Mouse (Mus musculus): ENCODE measurements at regions not wholly inside any gene's neighbourhood (a gene's known extent, or its start where the extent isn't known, plus 50 kb on each side); places are given as distances from the start of the nearest gene placed in this dataset.
"Not testable (repeated sequence)": the region's sequence is repeated elsewhere in the genome, so short reads cannot be mapped to it uniquely, and the experiment has no call there.

- not testable (repeated sequence) for H3K4me3 ChIP-seq (ENCODE audit: low read depth, low read length); H3K36me3 ChIP-seq (replicated peaks; ENCODE audit: insufficient read depth, low read length); H3K4me2 ChIP-seq (ENCODE audit: low read depth, low read length); H3K9ac ChIP-seq (replicated peaks); H3K27ac ChIP-seq (ENCODE audit: low read depth); H3K27me3 ChIP-seq (ENCODE audit: insufficient read depth, low read length); DNase-seq; ATAC-seq; H3K9me3 ChIP-seq (ENCODE audit: low read length); H3K4me1 ChIP-seq (ENCODE audit: insufficient read depth)
- 85% methylated on average over 15 of the region's 16 CpGs for WGBS (ENCODE audit: insufficient replicate concordance)
Observed at GRCm38 (mm10) chr8:118209301-118209700, 74.2 kb upstream of the Cdh13 start.

- no peaks in the 10 kb centered on the region for H3K27me3 ChIP-seq (ENCODE audit: insufficient read depth, low read length)
- H3K36me3 ChIP-seq (replicated peaks; ENCODE audit: insufficient read depth, low read length): no peaks in the 10 kb centered on the region
- DNase-seq: no peak
- no peak overlapping the region for H3K4me3 ChIP-seq (ENCODE audit: low read depth, low read length)
- no peak for ATAC-seq
- 78% methylated on average over 6 of the region's 6 CpGs for whole genome bisulfite sequencing (ENCODE audit: insufficient replicate concordance)
- no peak overlapping the region for H3K4me2 ChIP-seq (ENCODE audit: low read depth, low read length)
- H3K4me1 ChIP-seq (ENCODE audit: insufficient read depth): no peaks in the 10 kb centered on the region
- H3K27ac ChIP-seq (ENCODE audit: low read depth): no peak overlapping the region
- no peak overlapping the region for H3K9ac ChIP-seq (replicated peaks)
- H3K9me3 ChIP-seq (ENCODE audit: low read length): no peaks in the 10 kb centered on the region
- TF ChIP-seq EP300 (IDR thresholded peaks at IDR 0.05; ENCODE audit: low read depth) (no peak), CTCF (IDR thresholded peaks at IDR 0.05; ENCODE audit: low read depth) (no peak)
Observed at GRCm38 (mm10) chr8:118190866-118191265, 92.7 kb upstream of the Cdh13 start.

- 86% methylated on average over 15 of the region's 15 CpGs for whole genome bisulfite sequencing (ENCODE audit: insufficient replicate concordance)
- ATAC-seq: no peak
- Histone ChIP-seq H3K4me1 (ENCODE audit: insufficient read depth) (no peaks in the 10 kb centered on the region), H3K27ac (ENCODE audit: low read depth) (no peak overlapping the region), H3K36me3 (replicated peaks; ENCODE audit: insufficient read depth, low read length) (no peaks in the 10 kb centered on the region), H3K4me3 (ENCODE audit: low read depth, low read length) (no peak overlapping the region), H3K9me3 (ENCODE audit: low read length) (no peaks in the 10 kb centered on the region), H3K4me2 (ENCODE audit: low read depth, low read length) (no peak overlapping the region), H3K9ac (replicated peaks) (no peak overlapping the region), H3K27me3 (ENCODE audit: insufficient read depth, low read length) (no peaks in the 10 kb centered on the region)
- no peak for DNase-seq
- TF ChIP-seq CTCF (IDR thresholded peaks at IDR 0.05; ENCODE audit: low read depth) (no peak), EP300 (IDR thresholded peaks at IDR 0.05; ENCODE audit: low read depth) (no peak)
Observed at GRCm38 (mm10) chr8:118189226-118189625, 94.3 kb upstream of the Cdh13 start.

- no peak overlapping the region for H3K4me3 ChIP-seq (ENCODE audit: low read depth, low read length)
- TF ChIP-seq CTCF (IDR thresholded peaks at IDR 0.05; ENCODE audit: low read depth) (no peak), EP300 (IDR thresholded peaks at IDR 0.05; ENCODE audit: low read depth) (no peak)
- H3K4me2 ChIP-seq (ENCODE audit: low read depth, low read length): no peak overlapping the region
- ATAC-seq: no peak
- DNase-seq: no peak
- no peaks in the 10 kb centered on the region for H3K9me3 ChIP-seq (ENCODE audit: low read length)
- no peaks in the 10 kb centered on the region for H3K36me3 ChIP-seq (replicated peaks; ENCODE audit: insufficient read depth, low read length)
- H3K4me1 ChIP-seq (ENCODE audit: insufficient read depth): no peaks in the 10 kb centered on the region
- no peak overlapping the region for H3K9ac ChIP-seq (replicated peaks)
- no peaks in the 10 kb centered on the region for H3K27me3 ChIP-seq (ENCODE audit: insufficient read depth, low read length)
- 65% methylated on average over 7 of the region's 7 CpGs for WGBS (ENCODE audit: insufficient replicate concordance)
- no peak overlapping the region for H3K27ac ChIP-seq (ENCODE audit: low read depth)
Observed at GRCm38 (mm10) chr8:118169001-118169413, 114.5 kb upstream of the Cdh13 start.

GRCm38 (mm10) chr8:118162171-118162570 is 121.4 kb upstream of the Cdh13 start:
- Histone ChIP-seq H3K4me2 (ENCODE audit: low read depth, low read length) (no peak overlapping the region), H3K4me1 (ENCODE audit: insufficient read depth) (no peaks in the 10 kb centered on the region), H3K9ac (replicated peaks) (no peak overlapping the region), H3K27ac (ENCODE audit: low read depth) (no peak overlapping the region), H3K9me3 (ENCODE audit: low read length) (no peaks in the 10 kb centered on the region), H3K4me3 (ENCODE audit: low read depth, low read length) (no peak overlapping the region), H3K36me3 (replicated peaks; ENCODE audit: insufficient read depth, low read length) (no peaks in the 10 kb centered on the region), H3K27me3 (ENCODE audit: insufficient read depth, low read length) (no peaks in the 10 kb centered on the region)
- TF ChIP-seq EP300 (IDR thresholded peaks at IDR 0.05; ENCODE audit: low read depth) (no peak), CTCF (IDR thresholded peaks at IDR 0.05; ENCODE audit: low read depth) (no peak)
- WGBS (ENCODE audit: insufficient replicate concordance): 73% methylated on average over 10 of the region's 10 CpGs
- ATAC-seq: no peak
- no peak for DNase-seq

- 70% methylated on average over 10 of the region's 10 CpGs for WGBS (ENCODE audit: insufficient replicate concordance)
- Histone ChIP-seq H3K9me3 (ENCODE audit: low read length) (no peaks in the 10 kb centered on the region), H3K36me3 (replicated peaks; ENCODE audit: insufficient read depth, low read length) (no peaks in the 10 kb centered on the region), H3K27ac (ENCODE audit: low read depth) (no peak overlapping the region), H3K9ac (replicated peaks) (no peak overlapping the region), H3K4me2 (ENCODE audit: low read depth, low read length) (no peak overlapping the region), H3K4me3 (ENCODE audit: low read depth, low read length) (no peak overlapping the region), H3K27me3 (ENCODE audit: insufficient read depth, low read length) (no peaks in the 10 kb centered on the region), H3K4me1 (ENCODE audit: insufficient read depth) (no peaks in the 10 kb centered on the region)
- no peak for TF ChIP-seq CTCF (IDR thresholded peaks at IDR 0.05; ENCODE audit: low read depth)
- TF ChIP-seq EP300 (IDR thresholded peaks at IDR 0.05; ENCODE audit: low read depth): no peak
- no peak for ATAC-seq
- DNase-seq: no peak
Observed at GRCm38 (mm10) chr8:118147359-118148205, 136.0 kb upstream of the Cdh13 start.
